In the genomic region with DNA sequence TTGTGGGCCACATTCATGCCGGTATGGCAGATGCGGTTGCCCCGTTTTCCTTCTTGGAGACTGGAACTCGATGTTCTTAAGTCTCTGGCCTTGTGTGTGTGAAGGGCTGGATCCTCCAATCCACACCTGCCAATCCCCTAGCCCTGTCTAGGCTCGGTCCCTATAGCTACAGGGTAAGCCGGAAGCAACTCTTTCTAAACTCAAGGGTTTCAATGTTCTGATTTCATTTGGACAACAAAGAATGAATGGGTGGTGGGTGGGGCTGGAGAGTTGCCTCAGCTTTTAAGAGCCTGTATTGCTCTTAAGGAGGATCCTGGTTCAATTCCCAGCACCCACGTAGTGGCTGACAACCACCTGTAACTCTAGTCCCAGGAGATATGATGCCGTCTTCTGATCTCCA, we compare ENCODE assay signal across 19 mouse cellular contexts. TPM values are rescaled to one million over a fixed set of nuclear protein-coding genes. Genes with fewer than 3 reads are reported as not detected.
"Had no signal": no experiment of that assay in that cellular context is flagged by ENCODE, and none has a peak within 500 bp of the region (broad histone marks: within the 10 kb centered on the region; RNA-seq: fewer than 3 reads in every experiment).

No protein-coding gene starts in this region.

- H3K27me3 ChIP-seq: midbrain, embryonic 12.5 days; neural tube, embryonic 15.5 days had no signal

- ATAC-seq: midbrain, embryonic 16.5 days had no signal

- H3K27ac ChIP-seq: midbrain, embryonic 10.5 days; midbrain, embryonic 12.5 days; neural tube, embryonic 13.5 days; neural tube, embryonic 15.5 days had no signal

- H3K36me3 ChIP-seq: midbrain, embryonic 12.5 days; neural tube, embryonic 13.5 days; neural tube, embryonic 15.5 days had no signal

- H3K9ac ChIP-seq: lung, embryonic 14.5 days; midbrain, embryonic 12.5 days; neural tube, embryonic 13.5 days; neural tube, embryonic 15.5 days had no signal

- H3K4me2 ChIP-seq: lung, embryonic 14.5 days; midbrain, embryonic 12.5 days; neural tube, embryonic 13.5 days; neural tube, embryonic 15.5 days had no signal

- DNase-seq: lung, adult 18-20 months; lung, embryonic 14.5 days; lung, postnatal 10 days; lung, postnatal 4 days; midbrain, embryonic 14.5 days; retina, postnatal 1 day; right cerebral cortex, adult 18-20 months; right cerebral cortex, postnatal 25 days; right cerebral cortex, postnatal 4 days; spleen, adult 18-20 months; thymus, adult 18-20 months; thymus, postnatal 14 days; thymus, postnatal 36 days had no signal

- H3K9me3 ChIP-seq: midbrain, embryonic 10.5 days; midbrain, embryonic 12.5 days; neural tube, embryonic 13.5 days; neural tube, embryonic 15.5 days had no signal

- H3K4me1 ChIP-seq: midbrain, embryonic 12.5 days; neural tube, embryonic 13.5 days; neural tube, embryonic 15.5 days had no signal

- H3K4me3 ChIP-seq: midbrain, embryonic 10.5 days; midbrain, embryonic 12.5 days; myocyte; neural tube, embryonic 13.5 days; neural tube, embryonic 15.5 days had no signal

RNA-seq across cellular contexts. Expression of a gene that starts 43.6 kb away (rescaled TPM):
- polyA plus RNA-seq: myocyte had no signal
